Mouse (Mus musculus): ENCODE data around the gene Sntg2.

GRCm38 (mm10) chr12:30164538-30164937 is 208.6 kb downstream of the Sntg2 start:
- TF ChIP-seq GATA1 (IDR thresholded peaks at IDR 0.05; ENCODE audit: low read length) (no peak), TAL1 (IDR thresholded peaks at IDR 0.05; ENCODE audit: low read length) (no peak)
